In genomic region chrX:99046360-99047055, GRCm38 (mm10) we compare ENCODE assay signal across 12 mouse cellular contexts. TPM values are rescaled to one million over a fixed set of nuclear protein-coding genes. Genes with fewer than 3 reads are reported as not detected.
A peak's percentile ranks its signal among the peaks of the same experiment; 100 is the strongest.
DNase-seq lines count a peak whose midpoint lies in the region; ATAC-seq and TF ChIP-seq lines count a peak whose summit lies in the region.
"Had no signal": no experiment of that assay in that cellular context is flagged by ENCODE, and none has a peak within 500 bp of the region (broad histone marks: within the 10 kb centered on the region; RNA-seq: fewer than 3 reads in every experiment).

No protein-coding gene starts in this region.

- no peak for TF ChIP-seq EP300 in heart, postnatal 0 days (IDR thresholded peaks at IDR 0.05; ENCODE audit: low read depth)

- peak overlapping the region; percentile 21 for H3K4me2 ChIP-seq in heart, postnatal 0 days (ENCODE audit: low read depth, low read length)
- no peak overlapping the region for H3K4me2 ChIP-seq in midbrain, embryonic 16.5 days (ENCODE audit: low read length)
- no peak overlapping the region for H3K4me2 ChIP-seq in forebrain, embryonic 16.5 days (ENCODE audit: low read length)
- H3K4me2 ChIP-seq: forebrain, embryonic 15.5 days; neural tube, embryonic 13.5 days had no signal

- no peak for DNase-seq in ES-E14 (ENCODE audit: low read depth, low spot score)
- DNase-seq in heart, postnatal 0 days (ENCODE audit: low spot score) = no peak
- peak; percentile 28 to 49 for DNase-seq in kidney, postnatal 4 days
- DNase-seq in right cerebral cortex, postnatal 4 days = no peak
- DNase-seq: cerebellum, adult 18-20 months had no signal

- H3K4me1 ChIP-seq in ES-E14 (ENCODE audit: control insufficient read depth in 2 of 2, insufficient read depth in 2 of 2, low read length in 2 of 2, poor library complexity in 1 of 2) = peaks cover 1 to 8% of the 10 kb centered on the region in 2 experiments; a peak in 2 of 4 replicates
- H3K4me1 ChIP-seq in bone marrow, adult 2 months (ENCODE audit: control insufficient read depth, insufficient read depth, low read length) = no peaks in the 10 kb centered on the region; the same call in 1 of the 2 replicates
- peaks cover 31% of the 10 kb centered on the region for H3K4me1 ChIP-seq in heart, postnatal 0 days (ENCODE audit: control insufficient read depth, insufficient read depth)
- H3K4me1 ChIP-seq in midbrain, embryonic 16.5 days (ENCODE audit: control insufficient read depth, insufficient read depth, low read length) = no peaks in the 10 kb centered on the region; the same call in 1 of the 2 replicates
- H3K4me1 ChIP-seq in forebrain, embryonic 16.5 days (replicated peaks; ENCODE audit: control insufficient read depth, insufficient read depth, low read length) = peaks cover 4% of the 10 kb centered on the region
- H3K4me1 ChIP-seq: neural tube, embryonic 13.5 days had no signal

- WGBS in bone marrow, adult 2 months = 35% methylated on average over 5 of the region's 5 CpGs
- 47% methylated on average over 5 of the region's 5 CpGs for WGBS in heart, postnatal 0 days
- 60% methylated on average over 5 of the region's 5 CpGs for WGBS in midbrain, embryonic 16.5 days
- WGBS in forebrain, embryonic 16.5 days = 76% methylated on average over 5 of the region's 5 CpGs

- no peak for ATAC-seq in heart, postnatal 0 days (ENCODE audit: insufficient read depth, low read depth)
- no peak for ATAC-seq in midbrain, embryonic 16.5 days
- ATAC-seq in forebrain, embryonic 16.5 days = no peak
- ATAC-seq in activated CD4-positive, CD25-positive, alpha-beta regulatory T cell, adult 4 months = no peak
- ATAC-seq: forebrain, embryonic 15.5 days had no signal

- no peaks in the 10 kb centered on the region for H3K9me3 ChIP-seq in ES-E14 (ENCODE audit: control insufficient read depth, insufficient read depth, low read depth, low read length)
- H3K9me3 ChIP-seq in heart, postnatal 0 days (replicated peaks; ENCODE audit: control insufficient read depth, low read length) = no peaks in the 10 kb centered on the region
- no peaks in the 10 kb centered on the region for H3K9me3 ChIP-seq in midbrain, embryonic 16.5 days (replicated peaks; ENCODE audit: control insufficient read depth, low read length, poor library complexity, severe bottlenecking)
- H3K9me3 ChIP-seq in forebrain, embryonic 16.5 days (ENCODE audit: control insufficient read depth, low read length) = no peaks in the 10 kb centered on the region
- H3K9me3 ChIP-seq: forebrain, embryonic 15.5 days; neural tube, embryonic 13.5 days had no signal

- no peak overlapping the region for H3K9ac ChIP-seq in ES-E14 (ENCODE audit: insufficient read depth, low read depth, low read length, poor library complexity, severe bottlenecking)
- no peak overlapping the region for H3K9ac ChIP-seq in heart, postnatal 0 days (replicated peaks; ENCODE audit: low read depth, low read length)
- no peak overlapping the region for H3K9ac ChIP-seq in midbrain, embryonic 16.5 days (ENCODE audit: low read depth, low read length)
- no peak overlapping the region for H3K9ac ChIP-seq in forebrain, embryonic 16.5 days (replicated peaks; ENCODE audit: low read depth, low read length)
- H3K9ac ChIP-seq: forebrain, embryonic 15.5 days; liver, embryonic 14.5 days; neural tube, embryonic 13.5 days had no signal

- TF ChIP-seq POLR2A in bone marrow, adult 2 months (IDR thresholded peaks at IDR 0.05; ENCODE audit: borderline replicate concordance, control insufficient read depth, low read depth, low read length) = no peak

- H3K4me3 ChIP-seq in ES-E14 (ENCODE audit: insufficient read depth in 1 of 2, low read depth in 1 of 2, low read length in 2 of 2, poor library complexity in 1 of 2, severe bottlenecking in 1 of 2) = no peak overlapping the region
- no peak overlapping the region for H3K4me3 ChIP-seq in bone marrow, adult 2 months (replicated peaks; ENCODE audit: control insufficient read depth, low read depth, low read length)
- no peak overlapping the region for H3K4me3 ChIP-seq in heart, postnatal 0 days (ENCODE audit: low read depth, low read length)
- H3K4me3 ChIP-seq in midbrain, embryonic 16.5 days (ENCODE audit: low read depth, low read length) = no peak overlapping the region
- H3K4me3 ChIP-seq in forebrain, embryonic 16.5 days (replicated peaks; ENCODE audit: low read length) = no peak overlapping the region
- H3K4me3 ChIP-seq: forebrain, embryonic 15.5 days; neural tube, embryonic 13.5 days had no signal

- H3K36me3 ChIP-seq in ES-E14 (ENCODE audit: control insufficient read depth, insufficient read depth, low read length, poor library complexity, severe bottlenecking) = no peaks in the 10 kb centered on the region
- no peaks in the 10 kb centered on the region for H3K36me3 ChIP-seq in heart, postnatal 0 days (replicated peaks; ENCODE audit: control insufficient read depth, insufficient read depth, low read length)
- no peaks in the 10 kb centered on the region for H3K36me3 ChIP-seq in midbrain, embryonic 16.5 days (ENCODE audit: control insufficient read depth, insufficient read depth, low read length)
- no peaks in the 10 kb centered on the region for H3K36me3 ChIP-seq in forebrain, embryonic 16.5 days (ENCODE audit: control insufficient read depth, insufficient read depth)
- H3K36me3 ChIP-seq: forebrain, embryonic 15.5 days; neural tube, embryonic 13.5 days had no signal

- no peaks in the 10 kb centered on the region for H3K27me3 ChIP-seq in heart, postnatal 0 days (ENCODE audit: control insufficient read depth, insufficient read depth, low read length)
- H3K27me3 ChIP-seq in midbrain, embryonic 16.5 days (ENCODE audit: control insufficient read depth, insufficient read depth, low read depth, low read length) = peaks cover 15% of the 10 kb centered on the region
- H3K27me3 ChIP-seq in forebrain, embryonic 16.5 days (replicated peaks; ENCODE audit: control insufficient read depth, insufficient read depth, low read length) = peaks cover 19% of the 10 kb centered on the region
- H3K27me3 ChIP-seq: forebrain, embryonic 15.5 days had no signal

- in situ Hi-C loops in ES-E14 (cut with MboI; ENCODE audit: low sequenced_read_pairs in 2 of 2, unreplicated experiment in 2 of 2) = no loop called here

- 0 out of 2 replicates have a peak overlapping the region, but pooled peaks have one; percentile 12 for H3K27ac ChIP-seq in ES-E14 (ENCODE audit: insufficient read depth, low read depth, low read length, poor library complexity, severe bottlenecking)
- H3K27ac ChIP-seq in bone marrow, adult 2 months (ENCODE audit: control insufficient read depth, insufficient read depth, low read depth, low read length, poor library complexity) = peak overlapping the region; percentile 36
- peak overlapping the region; percentile 79 for H3K27ac ChIP-seq in heart, postnatal 0 days (ENCODE audit: low read depth)
- no peak overlapping the region for H3K27ac ChIP-seq in midbrain, embryonic 16.5 days (ENCODE audit: low read length)
- no peak overlapping the region for H3K27ac ChIP-seq in forebrain, embryonic 16.5 days (ENCODE audit: low read length)
- H3K27ac ChIP-seq: forebrain, embryonic 15.5 days; liver, embryonic 14.5 days; neural tube, embryonic 13.5 days had no signal

- no peak for TF ChIP-seq CTCF in bone marrow, adult 2 months (IDR thresholded peaks at IDR 0.05; ENCODE audit: control insufficient read depth, insufficient read depth, low read length)
- TF ChIP-seq CTCF in heart, postnatal 0 days (IDR thresholded peaks at IDR 0.05; ENCODE audit: low read depth) = no peak

TF ChIP-seq in ES-E14, 5 proteins besides CTCF, POLR2A, EP300 and RAD21:
- TF ChIP-seq ZC3H11A (IDR thresholded peaks at IDR 0.05; ENCODE audit: borderline replicate concordance, low read depth, low read length) (no peak), CHD2 (IDR thresholded peaks at IDR 0.05; ENCODE audit: low read depth, low read length) (no peak), HCFC1 (IDR thresholded peaks at IDR 0.05; ENCODE audit: borderline replicate concordance, insufficient read depth, low read length) (no peak), MAFK (IDR thresholded peaks at IDR 0.05; ENCODE audit: insufficient read depth, low read depth, low read length) (no peak), ZNF384 (IDR thresholded peaks at IDR 0.05; ENCODE audit: low read depth, low read length) (no peak)

RNA-seq across cellular contexts. Expression of gene Stard8, which starts 43.5 kb away (rescaled TPM):
- total RNA-seq in ES-E14 (2012; rRNA removed) = 4.3 and 7.8 TPM in 2 replicates
- polyA plus RNA-seq in bone marrow, adult 2 months (2011; ENCODE audit: insufficient read depth, insufficient read length, low replicate concordance, missing spikeins) = 5.1 and 6.2 TPM in 2 replicates
- total RNA-seq in heart, postnatal 0 days (2014; rRNA removed; ENCODE audit: low replicate concordance) = 32.4 and 42.0 TPM in 2 replicates
- 13.6 and 14.5 TPM in 2 replicates for polyA plus RNA-seq in heart, postnatal 0 days (2015; fragmentation: Nextera tagmentation; extraction: Ambion mirVana)
- polyA plus RNA-seq in midbrain, embryonic 16.5 days (2015; fragmentation: Nextera tagmentation; extraction: Ambion mirVana) = 3.8 and 5.1 TPM in 2 replicates
- polyA plus RNA-seq in forebrain, embryonic 16.5 days (2015; fragmentation: Nextera tagmentation; extraction: Ambion mirVana) = 3.7 and 6.1 TPM in 2 replicates
- polyA plus RNA-seq in activated CD4-positive, CD25-positive, alpha-beta regulatory T cell, adult 4 months (2017; shearing (Covaris generic)) = under 1 TPM; 0.28 to 0.38 TPM

Comparison
In these comparisons a context has a peak if more than half of its experiments do, and no peak if none do; other contexts are left out.
1. DNase-seq: peak in kidney, postnatal 4 days (2 of 2); none in ES-E14 (single experiment), heart, postnatal 0 days (single experiment) and right cerebral cortex, postnatal 4 days (single experiment).
2. H3K27ac ChIP-seq: peak in ES-E14 (single experiment), bone marrow, adult 2 months (single experiment) and heart, postnatal 0 days (single experiment); none in midbrain, embryonic 16.5 days (single experiment) and forebrain, embryonic 16.5 days (single experiment).